Mouse (Mus musculus) lung, adult 2 months (tissue): Measurements from ENCODE around the gene Camta1. TPM values are rescaled to one million over a fixed set of nuclear protein-coding genes. Genes with fewer than 3 reads are reported as not detected.

Source experiments
- DNase-seq: peaks from one replicate; pipeline ENCODE4 v3.0.0; 2022
- H3K4me1 ChIP-seq: fragments of 200-500 bp; 2 replicates; pipeline ENCODE4 v1.6.1; 2011; ENCODE audit warnings: low read length; ENCODE audit not compliant: control insufficient read depth, insufficient read depth
- H3K4me3 ChIP-seq: fragments of 200-500 bp; replicated peaks from 2 replicates; pipeline ENCODE3; 2011; ENCODE audit warnings: low read depth, mild to moderate bottlenecking, control low read depth, low read length; ENCODE audit errors: extremely low read depth
- CTCF ChIP-seq: fragments of 200-500 bp; IDR thresholded peaks from 2 replicates; pipeline ENCODE4 v1.5.1; 2011; ENCODE audit warnings: mild to moderate bottlenecking, low read length, control low read depth; ENCODE audit not compliant: insufficient read depth
- POLR2A ChIP-seq: fragments of 200-500 bp; IDR thresholded peaks from 2 replicates; pipeline ENCODE4 v1.6.1; 2011; ENCODE audit warnings: low read depth, mild to moderate bottlenecking, control low read depth, low read length, borderline replicate concordance; ENCODE audit errors: extremely low read depth
- WGBS: fragments of 180-500 bp; shearing (Covaris S2); methylation state at CpG from one replicate; pipeline ENCODE4 v1.1.7; 2018; 5-methylcytosine and 5-hydroxymethylcytosine counted together
- polyA plus RNA-seq: library from polyadenylated mRNA; depleted of rRNA; stranded (reverse); fragments of >200 nt; gene quantifications from 2 replicates; pipeline ENCODE4 v1.2.3, GENCODE M21; 2012

The Camta1 gene
- polyA plus RNA-seq, 1 experiment = 10.4 TPM

DNA sequence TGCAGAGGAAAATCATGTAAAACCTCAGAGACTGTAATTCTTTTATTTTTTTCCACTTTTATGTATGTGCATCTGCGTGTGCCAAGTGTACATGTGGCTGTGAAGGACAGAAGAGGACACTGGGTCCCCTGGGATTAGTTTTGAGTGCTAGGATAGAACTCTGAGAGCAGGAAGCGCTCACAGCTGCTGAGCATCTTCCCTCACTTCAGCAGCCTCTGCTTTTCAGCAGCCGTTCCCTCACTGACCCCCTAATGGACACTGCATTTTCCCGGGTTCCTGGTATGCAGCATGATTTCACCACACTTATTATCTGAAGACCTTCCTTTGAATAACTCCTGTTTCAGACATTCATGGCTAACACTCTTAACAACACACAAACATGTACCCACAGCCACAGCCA lies 93.9 kb downstream of the Camta1 start:
- WGBS = 69% methylated on average over 4 of the region's 4 CpGs
- 0 out of 2 replicates have a peak, but pooled peaks cover 5% of the 10 kb centered on the region for H3K4me1 ChIP-seq
- TF ChIP-seq CTCF (no peak), POLR2A (no peak)
- no peak for DNase-seq
- no peak overlapping the region for H3K4me3 ChIP-seq

GRCm38 (mm10) chr4:151767361-151767760 lies 94.3 kb downstream of the Camta1 start:
- 62% methylated on average over 8 of the region's 8 CpGs for WGBS
- Histone ChIP-seq H3K4me1 (0 out of 2 replicates have a peak, but pooled peaks cover 5% of the 10 kb centered on the region), H3K4me3 (no peak overlapping the region)
- DNase-seq = peak; percentile 22
- TF ChIP-seq POLR2A (no peak), CTCF (no peak)

DNA sequence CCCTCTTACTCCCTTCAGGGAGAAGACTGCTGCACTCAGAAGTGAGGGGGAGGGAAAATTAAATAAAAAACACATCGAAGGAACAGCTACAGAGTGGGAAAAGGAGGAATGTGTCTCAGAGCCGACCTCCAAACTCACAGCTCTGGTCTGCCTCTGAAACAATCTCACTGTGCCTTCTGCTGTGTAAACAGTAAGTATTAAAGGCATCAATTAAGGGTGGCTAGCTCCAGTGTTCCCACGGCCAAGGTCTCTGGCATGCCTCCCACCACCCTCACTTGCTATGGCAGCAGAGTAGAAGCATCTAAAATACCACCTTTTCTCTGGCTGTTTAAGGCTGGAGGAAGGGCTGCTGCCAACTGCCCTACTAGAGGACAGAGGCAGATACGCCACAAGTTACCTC lies 96.3 kb downstream of the Camta1 start:
- TF ChIP-seq CTCF (no peak), POLR2A (no peak)
- Histone ChIP-seq H3K4me3 (no peak overlapping the region), H3K4me1 (0 out of 2 replicates have a peak, but pooled peaks cover 5% of the 10 kb centered on the region)
- 56% methylated on average over 4 of the region's 4 CpGs for WGBS
- no peak for DNase-seq

GRCm38 (mm10) chr4:151763928-151764327 lies 97.7 kb downstream of the Camta1 start:
- DNase-seq = no peak
- H3K4me3 ChIP-seq = no peak overlapping the region
- TF ChIP-seq POLR2A (no peak), CTCF (no peak)
- 36% methylated on average over 6 of the region's 6 CpGs for WGBS
- H3K4me1 ChIP-seq = 0 out of 2 replicates have a peak, but pooled peaks cover 5% of the 10 kb centered on the region

DNA sequence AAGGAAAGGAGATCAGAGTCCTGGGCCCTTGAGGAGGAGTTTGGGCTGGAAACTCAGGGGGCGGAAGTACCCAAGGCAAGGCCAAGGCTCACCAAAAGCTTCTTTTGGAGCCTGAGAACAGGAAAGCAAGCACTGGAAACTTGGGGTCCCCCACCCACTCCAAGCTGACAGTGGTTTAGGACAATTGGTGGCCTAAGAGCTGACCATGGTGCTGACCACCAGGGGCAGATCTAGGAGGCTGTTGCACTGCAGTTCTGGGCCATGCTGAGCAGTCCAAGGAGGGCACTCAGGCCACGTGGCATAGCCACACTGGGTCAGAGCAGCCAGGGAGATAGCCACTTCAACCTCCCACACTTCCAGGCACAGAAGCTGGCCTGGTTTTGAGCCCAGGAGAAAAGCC lies 102.6 kb downstream of the Camta1 start:
- Histone ChIP-seq H3K4me1 (no peaks in the 10 kb centered on the region), H3K4me3 (no peak overlapping the region)
- WGBS = 71% methylated on average over 2 of the region's 2 CpGs
- DNase-seq = no peak
- no peak for TF ChIP-seq CTCF
- no peak for TF ChIP-seq POLR2A

GRCm38 (mm10) chr4:151758337-151758736 lies 103.3 kb downstream of the Camta1 start:
- Histone ChIP-seq H3K4me1 (no peaks in the 10 kb centered on the region), H3K4me3 (no peak overlapping the region)
- TF ChIP-seq CTCF (no peak), POLR2A (no peak)
- WGBS = 92% methylated on average over 13 of the region's 13 CpGs
- no peak for DNase-seq

DNA sequence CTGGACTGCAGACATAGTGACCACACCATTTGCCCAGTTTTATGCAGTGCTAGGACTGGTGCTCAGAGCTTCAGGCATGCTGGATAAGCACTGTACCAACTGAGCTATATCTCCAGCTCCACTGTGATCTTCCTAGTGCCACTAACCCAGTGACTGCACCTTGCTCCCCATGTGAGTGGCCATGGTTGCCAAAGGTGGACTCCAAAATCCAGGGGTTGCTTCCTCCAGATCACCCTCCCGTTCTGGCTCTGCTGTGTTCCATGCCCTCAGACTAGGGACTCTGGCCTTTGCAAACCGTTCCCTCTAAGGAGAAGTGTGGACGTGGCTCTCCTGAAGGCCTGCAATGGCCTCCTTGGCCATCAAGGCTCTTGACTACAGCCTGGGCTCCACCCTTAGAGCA lies 104.4 kb downstream of the Camta1 start:
- WGBS = 97% methylated on average over 3 of the region's 3 CpGs

DNA sequence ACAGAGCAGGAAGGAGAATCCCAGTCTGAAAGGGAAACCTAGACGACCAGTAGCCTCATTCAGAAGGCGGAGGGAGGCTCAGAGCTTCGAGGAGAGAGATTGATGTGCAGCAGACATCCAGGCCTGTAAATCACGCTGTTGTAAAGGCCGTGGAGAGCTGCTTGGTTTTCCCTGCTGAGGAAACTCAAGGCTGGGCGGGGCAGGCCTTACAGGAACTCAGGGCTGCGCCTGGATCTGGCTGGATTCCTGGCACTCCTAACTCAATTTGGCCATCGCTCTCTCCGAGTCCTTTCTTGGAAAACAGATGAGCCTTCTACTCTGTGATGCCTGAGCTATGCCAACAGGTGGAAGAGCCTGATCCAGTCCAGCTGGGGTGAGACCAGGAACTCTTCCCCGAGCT lies 105.3 kb downstream of the Camta1 start:
- 51% methylated on average over 10 of the region's 10 CpGs for WGBS
- DNase-seq = no peak
- no peak for TF ChIP-seq CTCF
- TF ChIP-seq POLR2A = no peak
- Histone ChIP-seq H3K4me1 (no peaks in the 10 kb centered on the region; the same call in 1 of the 2 replicates), H3K4me3 (no peak overlapping the region)

More for the DNA sequence above, 104.4 kb downstream of the Camta1 start:
- Histone ChIP-seq H3K4me3 (no peak overlapping the region), H3K4me1 (no peaks in the 10 kb centered on the region; the same call in 1 of the 2 replicates)
- no peak for DNase-seq
- TF ChIP-seq POLR2A = no peak
- no peak for TF ChIP-seq CTCF

DNA sequence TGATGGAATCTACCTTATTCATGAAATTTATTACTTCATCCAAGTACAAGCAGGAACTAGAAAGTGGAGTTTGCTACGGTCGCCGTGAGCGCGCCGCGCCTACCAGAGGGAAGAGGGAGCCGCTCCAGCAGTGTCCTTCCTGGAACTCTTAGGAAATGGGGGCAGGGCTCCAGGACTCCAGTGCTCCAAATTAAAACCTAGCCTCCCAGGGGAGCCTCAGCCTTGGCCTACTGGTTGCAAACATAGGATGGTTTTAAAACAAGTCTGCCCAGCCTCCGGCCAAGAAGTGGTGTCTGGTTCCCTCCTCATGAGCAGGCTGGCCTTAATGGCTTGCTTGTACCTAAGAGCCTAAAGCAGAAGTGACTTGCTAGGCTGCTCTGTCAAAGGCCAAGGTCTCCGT lies 108.4 kb downstream of the Camta1 start:
- 72% methylated on average over 10 of the region's 10 CpGs for WGBS
- Histone ChIP-seq H3K4me1 (no peaks in the 10 kb centered on the region; the same call in 1 of the 2 replicates), H3K4me3 (no peak overlapping the region)
- DNase-seq = no peak
- TF ChIP-seq POLR2A = no peak
- no peak for TF ChIP-seq CTCF

GRCm38 (mm10) chr4:151752551-151752950 lies 109.1 kb downstream of the Camta1 start:
- no peaks in the 10 kb centered on the region; the same call in 1 of the 2 replicates for H3K4me1 ChIP-seq
- 64% methylated on average over 7 of the region's 7 CpGs for WGBS
- DNase-seq = no peak
- no peak overlapping the region for H3K4me3 ChIP-seq
- no peak for TF ChIP-seq CTCF
- TF ChIP-seq POLR2A = no peak

DNA sequence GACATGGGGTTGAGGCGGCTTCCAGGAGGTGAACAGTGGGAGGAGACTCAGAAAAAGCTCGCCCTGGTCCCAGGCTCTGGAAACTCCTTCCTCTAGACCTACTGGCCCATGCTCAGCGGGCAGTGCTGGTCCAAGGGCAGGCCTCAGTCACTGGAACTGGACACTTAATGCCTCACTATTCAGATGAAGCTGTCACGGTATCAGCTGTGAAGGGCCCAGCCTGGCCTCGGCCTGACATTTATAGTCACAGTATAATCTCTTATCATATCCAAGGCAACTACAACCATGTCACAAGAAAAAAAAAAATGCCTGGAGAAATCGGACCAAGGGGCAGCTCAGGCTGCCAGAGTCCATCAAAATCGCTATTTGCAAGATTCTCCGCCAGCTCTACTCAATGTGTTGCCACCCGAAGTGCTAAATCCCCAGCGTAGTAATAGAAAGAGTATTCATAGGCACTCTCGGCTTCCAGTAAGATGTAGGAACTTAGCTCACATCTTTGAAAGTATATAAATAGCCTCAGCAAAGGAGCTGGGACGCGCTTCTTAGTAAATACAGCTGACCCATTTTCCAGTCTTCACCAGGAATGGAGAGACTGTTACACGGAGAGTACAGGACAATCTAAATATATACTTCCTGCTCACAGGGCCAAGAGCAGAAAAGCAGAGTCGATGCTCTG lies 110.3 kb downstream of the Camta1 start:
- WGBS = 59% methylated on average over 15 of the region's 15 CpGs
- no peak for TF ChIP-seq POLR2A
- TF ChIP-seq CTCF = no peak
- no peak for DNase-seq
- Histone ChIP-seq H3K4me3 (no peak overlapping the region), H3K4me1 (no peaks in the 10 kb centered on the region; the same call in 1 of the 2 replicates)
